Mouse (Mus musculus) MEL (cell line): ENCODE results near the gene Mettl26. TPM values are rescaled to one million over a fixed set of nuclear protein-coding genes. Genes with fewer than 3 reads are reported as not detected.
A peak's percentile ranks its signal among the peaks of the same experiment; 100 is the strongest.

Experiments
- DNase-seq: peaks from one replicate; pipeline ENCODE4 v3.0.0; 2011; ENCODE audit warnings: low read depth, low spot score
- H3K27ac ChIP-seq: 2 replicates; pipeline ENCODE4 v1.5.1; 2012; ENCODE audit warnings: low read depth, mild to moderate bottlenecking, control low read depth, low read length, moderate library complexity; ENCODE audit not compliant: control insufficient read depth
- H3K27me3 ChIP-seq, 2 experiments: fragments of 150-350 bp in 1 of 2; sonication (generic) in 1 of 2; 2 replicates each; pipeline ENCODE4 v1.6.1; 2012; ENCODE audit warnings: low read length in 2 of 2, mild to moderate bottlenecking in 2 of 2, improper control_type of control experiment in 1 of 2, moderate library complexity in 1 of 2; ENCODE audit not compliant: insufficient read depth in 2 of 2, control insufficient read depth in 1 of 2
- H3K36me3 ChIP-seq, 2 experiments: 2 replicates each; pipeline ENCODE4 v1.6.1; 2012 to 2014; ENCODE audit warnings: low read length in 2 of 2, improper control_type of control experiment in 1 of 2, inconsistent platforms in 1 of 2, mild to moderate bottlenecking in 1 of 2; ENCODE audit not compliant: insufficient read depth in 2 of 2, control insufficient read depth in 1 of 2
- H3K4me1 ChIP-seq, 2 experiments: fragments of 150-350 bp in 1 of 2; sonication (generic) in 1 of 2; 2 replicates each; pipeline ENCODE4 v1.6.1; 2012; ENCODE audit warnings: low read length in 2 of 2, improper control_type of control experiment in 1 of 2, mild to moderate bottlenecking in 1 of 2; ENCODE audit not compliant: insufficient read depth in 2 of 2, control insufficient read depth in 1 of 2
- H3K4me3 ChIP-seq, 2 experiments: fragments of 150-350 bp in 1 of 2; sonication (generic) in 1 of 2; 2 replicates each; pipeline ENCODE4 v1.5.1; 2012; ENCODE audit warnings: low read depth in 2 of 2, low read length in 2 of 2, mild to moderate bottlenecking in 2 of 2, moderate library complexity in 2 of 2, control low read depth in 1 of 2, improper control_type of control experiment in 1 of 2; ENCODE audit not compliant: control insufficient read depth in 1 of 2, insufficient read depth in 1 of 2
- H3K79me2 ChIP-seq: 2 replicates; pipeline ENCODE4 v1.6.1; 2012; ENCODE audit warnings: mild to moderate bottlenecking, low read length, moderate library complexity; ENCODE audit not compliant: control insufficient read depth, poor library complexity, insufficient read depth
- H3K9ac ChIP-seq: 2 replicates; pipeline ENCODE4 v1.6.1; 2012; ENCODE audit warnings: low read depth, mild to moderate bottlenecking, control low read depth, low read length, moderate library complexity; ENCODE audit not compliant: control insufficient read depth, poor library complexity, severe bottlenecking
- H3K9me3 ChIP-seq: fragments of 150-350 bp; sonication (generic); replicated peaks from 2 replicates; pipeline ENCODE4 v1.6.1; 2012; ENCODE audit warnings: mild to moderate bottlenecking, low read length, improper control_type of control experiment, moderate library complexity; ENCODE audit not compliant: insufficient read depth
- BHLHE40 ChIP-seq: IDR thresholded peaks from 2 replicates; pipeline ENCODE4 v1.6.1; 2012; ENCODE audit warnings: low read depth, mild to moderate bottlenecking, inconsistent platforms, low read length, improper control_type of control experiment, borderline replicate concordance
- CHD1 ChIP-seq: IDR thresholded peaks from 2 replicates; pipeline ENCODE4 v1.6.1; 2012; ENCODE audit warnings: low read depth, mild to moderate bottlenecking, inconsistent platforms, low read length, improper control_type of control experiment
- ETS1 ChIP-seq: IDR thresholded peaks from 2 replicates; pipeline ENCODE4 v1.6.1; 2012; ENCODE audit warnings: low read depth, mild to moderate bottlenecking, inconsistent platforms, low read length, improper control_type of control experiment, moderate library complexity
- GABPA ChIP-seq: IDR thresholded peaks from 2 replicates; pipeline ENCODE4 v1.6.1; 2012; ENCODE audit warnings: low read depth, mild to moderate bottlenecking, inconsistent platforms, low read length, improper control_type of control experiment, moderate library complexity
- KAT2A ChIP-seq: conservative IDR thresholded peaks from 2 replicates; pipeline ENCODE4 v1.6.1; 2012; ENCODE audit warnings: low read depth, low read length, improper control_type of control experiment, inconsistent platforms
- MAX ChIP-seq: IDR thresholded peaks from 2 replicates; pipeline ENCODE4 v1.6.1; 2011; ENCODE audit warnings: low read length, improper control_type of control experiment
- MAZ ChIP-seq: IDR thresholded peaks from 2 replicates; pipeline ENCODE4 v1.6.1; 2012; ENCODE audit warnings: low read depth, mild to moderate bottlenecking, inconsistent platforms, low read length, improper control_type of control experiment
- MEF2A ChIP-seq: IDR thresholded peaks from 2 replicates; pipeline ENCODE4 v1.6.1; 2014; ENCODE audit warnings: low read depth, mild to moderate bottlenecking, inconsistent platforms, low read length, improper control_type of control experiment; ENCODE audit not compliant: poor library complexity, insufficient replicate concordance, severe bottlenecking; ENCODE audit errors: extremely low read depth
- MYB ChIP-seq: IDR thresholded peaks from 2 replicates; pipeline ENCODE4 v1.6.1; 2011; ENCODE audit warnings: mild to moderate bottlenecking, low read depth, low read length, improper control_type of control experiment
- POLR2AphosphoS2 ChIP-seq: IDR thresholded peaks from 2 replicates; pipeline ENCODE4 v1.6.1; 2011; ENCODE audit warnings: low read length, improper control_type of control experiment
- POLR2AphosphoS5 ChIP-seq: IDR thresholded peaks from 2 replicates; pipeline ENCODE4 v1.6.1; 2012; ENCODE audit warnings: low read depth, borderline replicate concordance, mild to moderate bottlenecking, inconsistent platforms, low read length, moderate library complexity, mixed read lengths
- RCOR1 ChIP-seq: IDR thresholded peaks from 2 replicates; pipeline ENCODE4 v1.6.1; 2012; ENCODE audit warnings: low read depth, mild to moderate bottlenecking, inconsistent platforms, low read length, improper control_type of control experiment
- SIN3A ChIP-seq: IDR thresholded peaks from 2 replicates; pipeline ENCODE4 v1.6.1; 2012; ENCODE audit warnings: low read length, improper control_type of control experiment, inconsistent platforms
- TCF12 ChIP-seq: IDR thresholded peaks from 2 replicates; pipeline ENCODE4 v1.6.1; 2014; ENCODE audit warnings: low read depth, mild to moderate bottlenecking, inconsistent platforms, low read length, improper control_type of control experiment, moderate library complexity
- USF2 ChIP-seq, 2 experiments: IDR thresholded peaks; 2 replicates each; pipeline ENCODE4 v1.6.1; 2011 to 2012; ENCODE audit warnings: improper control_type of control experiment in 2 of 2, low read length in 2 of 2, borderline replicate concordance in 1 of 2, inconsistent platforms in 1 of 2, low read depth in 1 of 2, mild to moderate bottlenecking in 1 of 2; ENCODE audit not compliant: insufficient read depth in 1 of 2
- ZC3H11A ChIP-seq: IDR thresholded peaks from 2 replicates; pipeline ENCODE4 v1.6.1; 2012; ENCODE audit warnings: low read depth, mild to moderate bottlenecking, inconsistent platforms, low read length, improper control_type of control experiment
- ZMIZ1 ChIP-seq: IDR thresholded peaks from 2 replicates; pipeline ENCODE4 v1.6.1; 2012; ENCODE audit warnings: low read depth, mild to moderate bottlenecking, inconsistent platforms, low read length, improper control_type of control experiment, moderate library complexity
- polyA plus RNA-seq, 2 experiments: library from polyadenylated mRNA; stranded (reverse) in 1 of 2; unstranded in 1 of 2; fragments of >175 nt in 1 of 2; fragments of >200 nt in 1 of 2; gene quantifications; 2 replicates each; pipeline versions ENCODE4 v1.2.1 to v1.2.4; 2012; ENCODE audit warnings: low replicate concordance in 2 of 2, low read depth in 1 of 2; ENCODE audit not compliant: insufficient read length in 2 of 2, insufficient read depth in 1 of 2, missing spikeins in 1 of 2
- total RNA-seq: library from RNA; depleted of rRNA; stranded (reverse); fragments of 300-350 nt; gene quantifications from 2 replicates; pipeline ENCODE4 v1.2.3, GENCODE M21; 2012

The Mettl26 gene
- total and polyA plus RNA-seq, 3 experiments, result 31.7 to 50.6 TPM; not detected in 1

DNA sequence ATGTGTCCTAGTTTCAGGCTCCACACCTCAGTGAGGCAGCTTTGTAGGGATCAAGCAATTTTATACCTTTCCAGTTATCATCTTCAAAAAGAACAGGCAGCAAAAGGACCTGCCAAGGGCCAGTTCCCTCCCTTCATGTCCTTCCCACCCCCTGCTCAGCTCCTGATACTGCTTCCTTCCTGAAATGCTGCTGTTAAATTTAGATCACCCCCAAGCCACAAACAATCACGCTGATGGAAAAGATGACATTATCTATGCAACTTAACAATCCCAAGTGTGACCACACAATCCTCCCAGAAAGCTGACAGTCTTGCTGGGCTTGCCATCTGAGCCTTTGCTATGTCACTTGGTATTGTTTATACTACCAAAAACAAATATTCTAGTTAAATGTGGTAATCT is 39.0 kb downstream of the Mettl26 start (continued):
- TF ChIP-seq SIN3A, result peak; percentile 55; the same call in 1 of the 2 replicates
- peak; percentile 96 for TF ChIP-seq RCOR1
- TF ChIP-seq ETS1, result peak; percentile 56; the same call in 1 of the 2 replicates
- no peak for TF ChIP-seq MAZ

DNA sequence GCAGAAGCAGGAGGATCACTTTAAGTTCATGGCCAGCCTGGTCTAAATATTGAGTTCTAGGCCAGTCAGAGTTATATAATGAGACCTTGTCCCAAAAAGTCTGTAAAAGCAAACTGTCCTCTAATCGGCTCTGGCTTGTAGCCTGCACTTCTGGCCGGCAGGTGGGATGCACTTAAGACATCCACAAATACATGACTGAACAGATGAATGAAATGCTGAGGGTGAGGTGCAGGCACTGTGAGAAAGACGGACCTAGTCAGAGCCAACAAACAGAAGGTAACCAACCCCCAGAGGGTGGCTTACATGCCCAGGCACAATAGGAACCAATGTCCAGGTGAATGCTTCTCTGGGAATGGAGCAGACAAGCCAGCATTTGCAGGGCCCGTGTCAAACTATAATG is 39.4 kb downstream of the Mettl26 start:
- TF ChIP-seq GABPA, result no peak
- 0 out of 2 replicates have a peak, but pooled peaks have one; percentile 12 for TF ChIP-seq SIN3A
- Histone ChIP-seq H3K4me1 (peaks cover 4 to 30% of the 10 kb centered on the region in 2 experiments), H3K9me3 (no peaks in the 10 kb centered on the region), H3K36me3 (peaks cover 0 to 22% of the 10 kb centered on the region in 2 experiments; a peak in 2 of 4 replicates), H3K4me3 (no peak overlapping the region), H3K9ac (no peak overlapping the region), H3K79me2 (peaks cover 34% of the 10 kb centered on the region), H3K27ac (no peak overlapping the region), H3K27me3 (no peaks in the 10 kb centered on the region)
- no peak for DNase-seq

DNA sequence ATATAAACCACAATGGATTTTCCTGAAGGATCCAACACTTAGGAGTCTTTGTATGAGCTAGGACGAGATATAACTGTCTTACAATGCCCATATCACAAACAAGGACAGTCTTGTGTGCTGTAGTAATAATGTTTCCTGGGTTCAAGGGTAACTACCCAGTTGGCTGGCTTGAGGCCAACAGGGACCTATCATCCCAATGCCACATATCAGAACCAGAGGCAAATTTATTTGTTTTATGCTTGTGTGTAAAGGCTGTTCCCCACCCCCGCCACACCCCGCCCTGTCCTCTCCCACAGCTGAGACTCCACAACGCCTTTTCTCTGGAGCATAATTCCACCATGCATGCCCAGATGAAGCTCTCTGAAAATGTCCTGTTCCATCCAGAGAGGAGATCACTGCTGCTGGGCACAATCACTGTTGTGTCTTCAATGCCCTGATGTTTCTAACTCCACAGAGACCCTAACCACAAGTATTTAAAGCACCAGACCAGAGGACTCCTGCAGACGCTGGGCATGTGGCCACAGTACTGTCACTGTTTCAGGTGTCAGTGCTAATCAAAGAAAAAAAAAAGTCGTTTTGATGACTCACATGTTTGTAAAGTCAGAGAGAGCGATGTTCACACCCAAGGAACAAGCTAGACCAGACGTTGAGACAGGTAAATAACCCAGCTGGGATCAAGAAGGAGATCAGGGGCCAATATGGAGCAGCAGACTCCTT is 42.2 kb downstream of the Mettl26 start:
- peaks cover 0 to 32% of the 10 kb centered on the region in 2 experiments; a peak in 2 of 4 replicates for H3K36me3 ChIP-seq
- peaks cover 4 to 37% of the 10 kb centered on the region in 2 experiments for H3K4me1 ChIP-seq
- H3K79me2 ChIP-seq, result peaks cover 28% of the 10 kb centered on the region
- H3K27me3 ChIP-seq, result no peaks in the 10 kb centered on the region
- no peak for TF ChIP-seq POLR2AphosphoS2
- TF ChIP-seq BHLHE40, result no peak
- TF ChIP-seq POLR2AphosphoS5, result no peak
- no peak for TF ChIP-seq MAX
- TF ChIP-seq MYB, result no peak
- TF ChIP-seq ZMIZ1, result no peak
- TF ChIP-seq USF2 (IDR thresholded peaks at IDR 0.05; ENCODE audit: borderline replicate concordance in 1 of 2, insufficient read depth in 1 of 2, low read depth in 1 of 2, low read length in 2 of 2), result no peak
- no peak for TF ChIP-seq MEF2A
- TF ChIP-seq CHD1, result no peak
- no peak for TF ChIP-seq KAT2A
- TF ChIP-seq ZC3H11A, result no peak
- no peak for TF ChIP-seq TCF12
- TF ChIP-seq, all 39 proteins: peak for 0
- Histone ChIP-seq H3K9me3 (no peaks in the 10 kb centered on the region), H3K9ac (no peak overlapping the region), H3K27ac (no peak overlapping the region), H3K4me3 (no peak overlapping the region)
- no peak for DNase-seq
